Mouse (Mus musculus) mature B cell (primary cell): ENCODE data around the gene Pltp.
"Not testable (repeated sequence)": the region's sequence is repeated elsewhere in the genome, so short reads cannot be mapped to it uniquely, and the experiment has no call there.

Source experiments
- in situ Hi-C: fragments of 300-500 bp; cut with MboI; formaldehyde crosslinking; loops from 2 replicates; pipeline ENCODE4 v1.14.3; 2019

Pltp gene

GRCm38 (mm10) chr2:164805332-164805718 lies 52.2 kb downstream of the Pltp start:
- in situ Hi-C loops, result no loop called here

- in situ Hi-C loops, result no loop called here
Observed at GRCm38 (mm10) chr2:164804533-164805331, 52.8 kb downstream of the Pltp start, which contains the start of the genes Acot8 and Zswim3. TSS of gene Acot8 (minus strand) at chr2:164804882. TSS of gene Zswim3 (plus strand) at chr2:164805098.

GRCm38 (mm10) chr2:164803921-164804313 lies 53.6 kb downstream of the Pltp start:
- in situ Hi-C loops, result no loop called here

DNA sequence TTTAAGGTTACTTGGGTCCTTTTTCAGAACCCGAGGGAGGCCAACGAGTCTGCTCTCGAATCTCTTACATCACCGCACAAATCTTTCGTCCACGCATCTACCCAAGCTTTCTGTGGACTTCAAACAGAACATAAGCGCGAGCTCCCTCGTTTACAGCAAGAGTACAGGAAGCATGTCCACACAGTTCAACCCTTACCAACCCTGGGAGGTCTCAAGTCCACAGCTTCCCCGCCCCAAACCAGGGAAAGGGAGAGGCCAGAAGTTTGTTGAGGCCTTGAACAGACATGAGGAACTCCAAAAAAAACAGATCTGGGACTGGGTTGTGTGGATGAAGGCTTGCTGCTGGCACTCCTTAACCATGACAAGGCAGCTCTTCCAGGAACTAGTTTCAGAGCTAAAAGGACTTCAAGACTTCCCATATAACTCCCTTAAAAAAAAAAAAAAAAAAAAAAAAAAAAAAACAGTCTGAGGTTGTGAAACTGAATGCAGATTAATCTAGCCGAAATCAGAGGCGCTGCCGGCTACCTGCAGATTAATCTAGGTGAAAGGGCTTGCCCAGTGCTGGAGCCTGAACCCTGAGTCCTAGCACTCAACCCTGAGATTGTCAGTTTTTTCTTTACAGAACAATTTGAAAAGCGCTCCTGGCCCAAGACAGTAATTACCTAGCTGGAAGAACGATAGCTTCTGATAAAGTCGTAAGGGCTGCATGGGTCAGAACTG lies 54.1 kb downstream of the Pltp start:
- in situ Hi-C loops, result no loop called here

- in situ Hi-C loops, result no loop called here
Observed at GRCm38 (mm10) chr2:164800252-164801004, 57.1 kb downstream of the Pltp start.

DNA sequence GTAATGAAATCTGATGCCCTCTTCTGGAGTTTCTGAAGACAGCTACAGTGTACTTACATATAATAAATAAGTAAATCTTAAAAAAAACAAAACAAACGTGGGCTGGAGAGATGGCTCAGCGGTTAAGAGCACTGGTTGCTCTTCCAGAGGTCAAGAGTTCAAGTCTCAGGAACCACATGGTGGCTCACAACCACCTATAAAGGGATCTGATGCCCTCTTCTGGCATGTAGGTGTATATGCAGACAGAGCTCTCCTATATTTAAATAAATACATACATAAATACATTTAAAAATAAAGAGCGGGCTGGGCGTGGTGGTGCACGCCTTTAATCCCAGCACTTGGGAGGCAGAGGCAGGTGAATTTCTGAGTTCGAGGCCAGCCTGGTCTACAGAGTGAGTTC lies 59.0 kb downstream of the Pltp start:
- in situ Hi-C loops, result not testable (repeated sequence)

- in situ Hi-C loops, result no loop called here
Observed at GRCm38 (mm10) chr2:164795868-164796267, 61.6 kb downstream of the Pltp start.

GRCm38 (mm10) chr2:164794293-164794692 lies 63.2 kb downstream of the Pltp start:
- in situ Hi-C loops, result no loop called here

- in situ Hi-C loops, result no loop called here
Observed at GRCm38 (mm10) chr2:164793772-164794171, 63.7 kb downstream of the Pltp start.

DNA sequence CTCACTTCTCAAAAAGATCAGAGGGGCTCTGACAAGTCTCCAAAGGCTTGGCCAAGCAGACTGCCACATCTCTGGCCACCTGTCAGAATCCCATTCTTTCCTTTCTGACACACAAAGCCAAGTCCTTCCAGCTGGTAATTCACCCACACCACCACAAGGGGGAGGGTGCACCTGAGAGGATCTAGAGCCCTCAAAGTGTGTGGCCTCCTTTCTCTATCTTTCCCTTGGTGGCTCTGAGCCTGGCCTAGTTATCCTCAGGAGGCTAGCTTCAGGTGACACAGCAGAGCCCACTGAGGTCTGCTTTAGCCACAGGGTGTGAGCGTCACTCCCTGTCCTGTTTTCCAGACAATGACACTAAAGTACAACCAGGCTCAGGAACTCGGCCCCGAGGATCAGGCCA lies 64.3 kb downstream of the Pltp start:
- in situ Hi-C loops, result no loop called here

DNA sequence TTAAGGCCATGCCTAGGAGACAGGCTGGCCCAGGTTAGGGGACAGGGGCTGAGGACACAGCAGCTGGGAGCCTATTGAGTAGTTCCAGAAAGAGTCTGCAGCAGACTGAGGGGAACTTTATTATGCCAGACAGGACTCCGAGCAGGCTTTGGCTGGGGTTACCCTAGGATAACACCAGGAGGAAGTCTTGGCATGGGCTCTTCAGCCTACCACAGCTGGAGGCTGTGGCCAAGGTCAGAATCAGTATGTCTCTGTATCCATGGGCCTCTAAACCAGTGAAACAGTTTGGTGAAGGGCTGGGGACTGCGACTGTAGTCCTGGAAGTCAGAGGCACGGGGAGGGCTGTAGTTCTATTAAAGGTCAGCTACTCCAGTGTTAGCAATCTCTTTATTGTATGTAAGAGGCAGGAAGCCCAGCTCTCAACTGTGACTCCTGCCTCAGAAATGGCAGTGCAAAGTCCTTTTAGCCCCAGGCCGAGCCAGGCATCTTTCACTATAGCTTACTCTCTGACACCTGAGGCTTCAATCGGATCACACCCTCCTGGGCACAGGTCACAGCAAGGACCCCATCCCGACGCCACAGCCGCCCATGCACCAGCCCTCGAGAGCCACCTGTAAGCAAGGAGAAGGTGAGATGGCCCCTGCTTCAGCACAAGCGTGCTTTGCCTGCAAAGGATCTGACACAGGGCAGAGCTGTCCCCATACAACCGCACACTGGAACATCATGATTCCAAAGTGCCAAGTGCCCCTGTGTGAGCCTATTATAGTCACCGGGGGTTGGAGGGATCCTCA lies 64.9 kb downstream of the Pltp start:
- in situ Hi-C loops, result no loop called here

DNA sequence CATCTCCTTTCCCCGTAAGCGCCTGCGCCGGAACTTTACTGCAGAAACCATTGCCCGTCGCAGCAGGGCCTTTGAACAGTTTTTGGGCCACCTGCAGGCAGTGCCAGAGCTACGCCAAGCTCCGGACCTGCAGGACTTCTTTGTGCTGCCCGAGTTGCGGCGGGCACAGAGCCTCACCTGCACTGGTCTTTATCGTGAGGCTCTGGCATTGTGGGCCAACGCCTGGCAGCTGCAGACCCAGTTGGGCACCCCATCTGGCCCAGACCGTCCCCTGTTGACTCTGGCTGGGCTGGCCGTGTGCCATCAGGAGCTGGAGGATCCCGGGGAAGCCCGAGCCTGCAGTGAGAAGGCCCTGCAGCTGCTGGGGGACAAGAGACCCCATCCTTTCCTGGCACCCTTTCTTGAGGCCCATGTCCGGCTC lies 65.7 kb downstream of the Pltp start:
- in situ Hi-C loops, result no loop called here

GRCm38 (mm10) chr2:164790451-164790850 lies 67.1 kb downstream of the Pltp start:
- in situ Hi-C loops, result no loop called here
